Mouse (Mus musculus): ENCODE measurements around the gene Il25.

Gene Il25

GRCm38 (mm10) chr14:54932645-54933150, at the start of gene Il25:
Il25 (plus strand) TSS chr14:54932695.
- no peak for DNase-seq

GRCm38 (mm10) chr14:54883154-54884021, 49.1 kb upstream of the Il25 start, which contains the start of the genes Bcl2l2 and Gm20521:
Bcl2l2 (plus strand) TSS chr14:54883377.
Gm20521 (plus strand) TSS chr14:54883441.
- peak; percentile 88 for DNase-seq

GRCm38 (mm10) chr14:54884022-54884712, 48.3 kb upstream of the Il25 start:
- DNase-seq = no peak

GRCm38 (mm10) chr14:54885309-54885708, 47.2 kb upstream of the Il25 start:
- DNase-seq = no peak

- DNase-seq = no peak
Observed at GRCm38 (mm10) chr14:54892200-54892599, 40.3 kb upstream of the Il25 start, which contains the start of gene Pabpn1. Pabpn1 (plus strand) TSS chr14:54892500.

GRCm38 (mm10) chr14:54893651-54894181, 38.8 kb upstream of the Il25 start:
- DNase-seq = peak; percentile 96

GRCm38 (mm10) chr14:54894296-54895151, 38.0 kb upstream of the Il25 start:
- DNase-seq = peak; percentile 74

GRCm38 (mm10) chr14:54897445-54897844, 35.0 kb upstream of the Il25 start:
- no peak for DNase-seq

- peak; percentile 66 for DNase-seq
Observed at GRCm38 (mm10) chr14:54900383-54900782, 32.1 kb upstream of the Il25 start.

- DNase-seq = no peak
Observed at GRCm38 (mm10) chr14:54903641-54904040, 28.9 kb upstream of the Il25 start.

- no peak for DNase-seq
Observed at GRCm38 (mm10) chr14:54908682-54909081, 23.8 kb upstream of the Il25 start.

GRCm38 (mm10) chr14:54912109-54912850, 20.2 kb upstream of the Il25 start:
- no peak for DNase-seq

GRCm38 (mm10) chr14:54912886-54913285, 19.6 kb upstream of the Il25 start, which contains the start of gene Slc22a17:
Slc22a17 (minus strand) TSS chr14:54913132.
- peak; percentile 59 for DNase-seq

- DNase-seq = no peak
Observed at GRCm38 (mm10) chr14:54913343-54913742, 19.2 kb upstream of the Il25 start.

- no peak for DNase-seq
Observed at GRCm38 (mm10) chr14:54920076-54920685, 12.3 kb upstream of the Il25 start.

- peak; percentile 57 for DNase-seq
Observed at GRCm38 (mm10) chr14:54924641-54925348, 7.7 kb upstream of the Il25 start.

GRCm38 (mm10) chr14:54925349-54926342, 6.8 kb upstream of the Il25 start, which contains the start of gene Efs:
Efs (minus strand) TSS chr14:54926126.
- DNase-seq = peak; percentile 24

- DNase-seq = peak; percentile 57
Observed at GRCm38 (mm10) chr14:54926401-54927158, 5.9 kb upstream of the Il25 start.

All from liver (tissue).